Mouse (Mus musculus): Measurements from ENCODE around the gene Ech1. TPM values are rescaled to one million over a fixed set of nuclear protein-coding genes. Genes with fewer than 3 reads are reported as not detected.
A peak's percentile ranks its signal among the peaks of the same experiment; 100 is the strongest.

Ech1 gene
- total RNA-seq, 1 experiment from 2014 or later: 123 TPM

GRCm38 (mm10) chr7:28814306-28815034, 10.5 kb upstream of the Ech1 start:
- ATAC-seq (replicated peaks in 1 of 2; ENCODE audit: insufficient read depth in 1 of 2, low FRiP score in 2 of 2, low TSS enrichment in 1 of 2, low read depth in 1 of 2, poor library complexity in 2 of 2, severe bottlenecking in 2 of 2): no peak

GRCm38 (mm10) chr7:28815230-28815629, 9.8 kb upstream of the Ech1 start:
- ATAC-seq (replicated peaks in 1 of 2; ENCODE audit: insufficient read depth in 1 of 2, low FRiP score in 2 of 2, low TSS enrichment in 1 of 2, low read depth in 1 of 2, poor library complexity in 2 of 2, severe bottlenecking in 2 of 2): no peak

- no peak for ATAC-seq (replicated peaks in 1 of 2; ENCODE audit: insufficient read depth in 1 of 2, low FRiP score in 2 of 2, low TSS enrichment in 1 of 2, low read depth in 1 of 2, poor library complexity in 2 of 2, severe bottlenecking in 2 of 2)
These were observed 8.8 kb upstream of the Ech1 start for GRCm38 (mm10) chr7:28816201-28816600.

- no peak for ATAC-seq (replicated peaks in 1 of 2; ENCODE audit: insufficient read depth in 1 of 2, low FRiP score in 2 of 2, low TSS enrichment in 1 of 2, low read depth in 1 of 2, poor library complexity in 2 of 2, severe bottlenecking in 2 of 2)
These were observed 8.1 kb upstream of the Ech1 start for GRCm38 (mm10) chr7:28816920-28817319.

GRCm38 (mm10) chr7:28817524-28817923, 7.5 kb upstream of the Ech1 start:
- no peak for ATAC-seq (replicated peaks in 1 of 2; ENCODE audit: insufficient read depth in 1 of 2, low FRiP score in 2 of 2, low TSS enrichment in 1 of 2, low read depth in 1 of 2, poor library complexity in 2 of 2, severe bottlenecking in 2 of 2)

GRCm38 (mm10) chr7:28817957-28818356, 7.1 kb upstream of the Ech1 start:
- no peak for ATAC-seq (replicated peaks in 1 of 2; ENCODE audit: insufficient read depth in 1 of 2, low FRiP score in 2 of 2, low TSS enrichment in 1 of 2, low read depth in 1 of 2, poor library complexity in 2 of 2, severe bottlenecking in 2 of 2)

GRCm38 (mm10) chr7:28818436-28818835, 6.6 kb upstream of the Ech1 start:
- no peak for ATAC-seq (replicated peaks in 1 of 2; ENCODE audit: insufficient read depth in 1 of 2, low FRiP score in 2 of 2, low TSS enrichment in 1 of 2, low read depth in 1 of 2, poor library complexity in 2 of 2, severe bottlenecking in 2 of 2)

- no peak for ATAC-seq (replicated peaks in 1 of 2; ENCODE audit: insufficient read depth in 1 of 2, low FRiP score in 2 of 2, low TSS enrichment in 1 of 2, low read depth in 1 of 2, poor library complexity in 2 of 2, severe bottlenecking in 2 of 2)
These were observed 6.1 kb upstream of the Ech1 start for GRCm38 (mm10) chr7:28818861-28819452.

GRCm38 (mm10) chr7:28819571-28819970, 5.4 kb upstream of the Ech1 start:
- no peak for ATAC-seq (replicated peaks in 1 of 2; ENCODE audit: insufficient read depth in 1 of 2, low FRiP score in 2 of 2, low TSS enrichment in 1 of 2, low read depth in 1 of 2, poor library complexity in 2 of 2, severe bottlenecking in 2 of 2)

- no peak for ATAC-seq (replicated peaks in 1 of 2; ENCODE audit: insufficient read depth in 1 of 2, low FRiP score in 2 of 2, low TSS enrichment in 1 of 2, low read depth in 1 of 2, poor library complexity in 2 of 2, severe bottlenecking in 2 of 2)
These were observed 4.4 kb upstream of the Ech1 start for GRCm38 (mm10) chr7:28820358-28821260.

- ATAC-seq (replicated peaks in 1 of 2; ENCODE audit: insufficient read depth in 1 of 2, low FRiP score in 2 of 2, low TSS enrichment in 1 of 2, low read depth in 1 of 2, poor library complexity in 2 of 2, severe bottlenecking in 2 of 2): no peak
These were observed 3.7 kb upstream of the Ech1 start for GRCm38 (mm10) chr7:28821261-28821831.

- no peak for ATAC-seq (replicated peaks in 1 of 2; ENCODE audit: insufficient read depth in 1 of 2, low FRiP score in 2 of 2, low TSS enrichment in 1 of 2, low read depth in 1 of 2, poor library complexity in 2 of 2, severe bottlenecking in 2 of 2)
These were observed 2.5 kb upstream of the Ech1 start for GRCm38 (mm10) chr7:28822556-28822955.

GRCm38 (mm10) chr7:28822993-28823903, 1.8 kb upstream of the Ech1 start:
- no peak for ATAC-seq (replicated peaks in 1 of 2; ENCODE audit: insufficient read depth in 1 of 2, low FRiP score in 2 of 2, low TSS enrichment in 1 of 2, low read depth in 1 of 2, poor library complexity in 2 of 2, severe bottlenecking in 2 of 2)

GRCm38 (mm10) chr7:28823932-28824331, 1.1 kb upstream of the Ech1 start:
- no peak for ATAC-seq (replicated peaks in 1 of 2; ENCODE audit: insufficient read depth in 1 of 2, low FRiP score in 2 of 2, low TSS enrichment in 1 of 2, low read depth in 1 of 2, poor library complexity in 2 of 2, severe bottlenecking in 2 of 2)

GRCm38 (mm10) chr7:28825686-28826401, 827 bp downstream of the Ech1 start:
- ATAC-seq (replicated peaks in 1 of 2; ENCODE audit: insufficient read depth in 1 of 2, low FRiP score in 2 of 2, low TSS enrichment in 1 of 2, low read depth in 1 of 2, poor library complexity in 2 of 2, severe bottlenecking in 2 of 2): 0 out of 4 replicates have a peak, but pooled peaks of 1 of the 2 experiments have one; percentile 9

GRCm38 (mm10) chr7:28826402-28826772, 1.4 kb downstream of the Ech1 start:
- ATAC-seq (replicated peaks in 1 of 2; ENCODE audit: insufficient read depth in 1 of 2, low FRiP score in 2 of 2, low TSS enrichment in 1 of 2, low read depth in 1 of 2, poor library complexity in 2 of 2, severe bottlenecking in 2 of 2): no peak
